Mouse (Mus musculus): ENCODE results near the gene Aqp5. TPM values are rescaled to one million over a fixed set of nuclear protein-coding genes. Genes with fewer than 3 reads are reported as not detected.

Aqp5 gene
- polyA plus RNA-seq, 1 experiment from 2014 or later, result not detected

- Histone ChIP-seq H3K36me3 (replicated peaks; ENCODE audit: control insufficient read depth, insufficient read depth, low read depth, low read length) (no peaks in the 10 kb centered on the region), H3K27me3 (ENCODE audit: control insufficient read depth, insufficient read depth, low read length) (peaks cover 40% of the 10 kb centered on the region), H3K4me3 (ENCODE audit: low read depth, low read length) (no peak overlapping the region), H3K27ac (replicated peaks; ENCODE audit: low read depth, low read length) (no peak overlapping the region), H3K4me1 (ENCODE audit: control insufficient read depth, insufficient read depth, low read length) (no peaks in the 10 kb centered on the region), H3K9me3 (replicated peaks; ENCODE audit: control insufficient read depth, low read length) (no peaks in the 10 kb centered on the region), H3K4me2 (ENCODE audit: low read depth, low read length) (no peak overlapping the region), H3K9ac (replicated peaks; ENCODE audit: low read length) (no peak overlapping the region)
- ATAC-seq (replicated peaks; ENCODE audit: insufficient number of reproducible peaks, low FRiP score, low TSS enrichment, low read depth) (no peak), DNase-seq (ENCODE audit: low spot score) (no peak)
- WGBS, result 41% methylated on average over 8 of the region's 8 CpGs
These were observed 7.0 kb downstream of the Aqp5 start for GRCm38 (mm10) chr15:99597596-99597995.

GRCm38 (mm10) chr15:99599245-99600070, 8.9 kb downstream of the Aqp5 start:
- Histone ChIP-seq H3K27ac (replicated peaks; ENCODE audit: low read depth, low read length) (no peak overlapping the region), H3K9me3 (replicated peaks; ENCODE audit: control insufficient read depth, low read length) (no peaks in the 10 kb centered on the region), H3K27me3 (ENCODE audit: control insufficient read depth, insufficient read depth, low read length) (peaks cover 22% of the 10 kb centered on the region), H3K36me3 (replicated peaks; ENCODE audit: control insufficient read depth, insufficient read depth, low read depth, low read length) (no peaks in the 10 kb centered on the region), H3K9ac (replicated peaks; ENCODE audit: low read length) (no peak overlapping the region), H3K4me2 (ENCODE audit: low read depth, low read length) (no peak overlapping the region), H3K4me3 (ENCODE audit: low read depth, low read length) (no peak overlapping the region), H3K4me1 (ENCODE audit: control insufficient read depth, insufficient read depth, low read length) (no peaks in the 10 kb centered on the region)
- ATAC-seq (replicated peaks; ENCODE audit: insufficient number of reproducible peaks, low FRiP score, low TSS enrichment, low read depth) (no peak), DNase-seq (ENCODE audit: low spot score) (no peak)
- WGBS, result 59% methylated on average over 17 of the region's 17 CpGs

GRCm38 (mm10) chr15:99600986-99601822, 10.6 kb downstream of the Aqp5 start, which contains the start of gene Aqp6:
Gene Aqp6, plus strand, starts transcription at chr15:99601400.
- 51% methylated on average over 22 of the region's 22 CpGs for WGBS
- no peak for DNase-seq (ENCODE audit: low spot score)
- Histone ChIP-seq H3K4me3 (ENCODE audit: low read depth, low read length) (no peak within 1 kb of the TSS), H3K9ac (replicated peaks; ENCODE audit: low read length) (no peak within 1 kb of the TSS), H3K9me3 (replicated peaks; ENCODE audit: control insufficient read depth, low read length) (no peaks in the 10 kb centered on the region), H3K4me2 (ENCODE audit: low read depth, low read length) (no peak within 1 kb of the TSS), H3K27me3 (ENCODE audit: control insufficient read depth, insufficient read depth, low read length) (peaks cover 13% of the 10 kb centered on the region), H3K4me1 (ENCODE audit: control insufficient read depth, insufficient read depth, low read length) (no peaks in the 10 kb centered on the region), H3K36me3 (replicated peaks; ENCODE audit: control insufficient read depth, insufficient read depth, low read depth, low read length) (no peaks in the 10 kb centered on the region), H3K27ac (replicated peaks; ENCODE audit: low read depth, low read length) (no peak within 1 kb of the TSS)
- no peak for ATAC-seq (replicated peaks; ENCODE audit: insufficient number of reproducible peaks, low FRiP score, low TSS enrichment, low read depth)

DNA sequence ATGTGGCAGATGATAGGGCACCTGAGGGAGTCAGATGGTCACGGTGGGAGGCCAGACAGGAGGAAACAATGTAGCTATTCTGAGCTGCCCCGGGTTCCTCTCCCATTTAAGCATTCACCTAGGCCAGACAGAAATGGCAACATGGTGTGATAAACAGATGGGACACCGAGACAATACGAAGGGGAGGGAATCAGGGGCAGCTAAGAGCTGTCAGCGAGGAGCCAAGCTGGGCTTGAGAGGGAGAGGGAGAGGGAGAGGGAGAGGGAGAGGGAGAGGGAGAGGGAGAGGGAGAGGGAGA, 11.2 kb downstream of the Aqp5 start:
- Histone ChIP-seq H3K9me3 (replicated peaks; ENCODE audit: control insufficient read depth, low read length) (no peaks in the 10 kb centered on the region), H3K4me2 (ENCODE audit: low read depth, low read length) (no peak overlapping the region), H3K4me1 (ENCODE audit: control insufficient read depth, insufficient read depth, low read length) (no peaks in the 10 kb centered on the region), H3K27ac (replicated peaks; ENCODE audit: low read depth, low read length) (no peak overlapping the region), H3K4me3 (ENCODE audit: low read depth, low read length) (no peak overlapping the region), H3K36me3 (replicated peaks; ENCODE audit: control insufficient read depth, insufficient read depth, low read depth, low read length) (no peaks in the 10 kb centered on the region), H3K27me3 (ENCODE audit: control insufficient read depth, insufficient read depth, low read length) (peaks cover 16% of the 10 kb centered on the region), H3K9ac (replicated peaks; ENCODE audit: low read length) (no peak overlapping the region)
- DNase-seq (ENCODE audit: low spot score) (no peak), ATAC-seq (replicated peaks; ENCODE audit: insufficient number of reproducible peaks, low FRiP score, low TSS enrichment, low read depth) (no peak)
- WGBS, result 22% methylated on average over 5 of the region's 5 CpGs

- Histone ChIP-seq H3K4me3 (ENCODE audit: low read depth, low read length) (no peak overlapping the region), H3K4me1 (ENCODE audit: control insufficient read depth, insufficient read depth, low read length) (peaks cover 2% of the 10 kb centered on the region; the same call in 1 of the 2 replicates), H3K27ac (replicated peaks; ENCODE audit: low read depth, low read length) (no peak overlapping the region), H3K36me3 (replicated peaks; ENCODE audit: control insufficient read depth, insufficient read depth, low read depth, low read length) (no peaks in the 10 kb centered on the region), H3K9me3 (replicated peaks; ENCODE audit: control insufficient read depth, low read length) (no peaks in the 10 kb centered on the region), H3K9ac (replicated peaks; ENCODE audit: low read length) (no peak overlapping the region), H3K4me2 (ENCODE audit: low read depth, low read length) (no peak overlapping the region), H3K27me3 (ENCODE audit: control insufficient read depth, insufficient read depth, low read length) (peaks cover 14% of the 10 kb centered on the region)
- ATAC-seq (replicated peaks; ENCODE audit: insufficient number of reproducible peaks, low FRiP score, low TSS enrichment, low read depth), result no peak
- DNase-seq (ENCODE audit: low spot score), result no peak
- 67% methylated on average over 17 of the region's 17 CpGs for WGBS
These were observed 11.7 kb downstream of the Aqp5 start for GRCm38 (mm10) chr15:99602206-99602820.

- H3K4me1 ChIP-seq (ENCODE audit: control insufficient read depth, insufficient read depth, low read length), result peaks cover 9% of the 10 kb centered on the region; the same call in 1 of the 2 replicates
These were observed 12.6 kb downstream of the Aqp5 start for GRCm38 (mm10) chr15:99603216-99603615.

DNA sequence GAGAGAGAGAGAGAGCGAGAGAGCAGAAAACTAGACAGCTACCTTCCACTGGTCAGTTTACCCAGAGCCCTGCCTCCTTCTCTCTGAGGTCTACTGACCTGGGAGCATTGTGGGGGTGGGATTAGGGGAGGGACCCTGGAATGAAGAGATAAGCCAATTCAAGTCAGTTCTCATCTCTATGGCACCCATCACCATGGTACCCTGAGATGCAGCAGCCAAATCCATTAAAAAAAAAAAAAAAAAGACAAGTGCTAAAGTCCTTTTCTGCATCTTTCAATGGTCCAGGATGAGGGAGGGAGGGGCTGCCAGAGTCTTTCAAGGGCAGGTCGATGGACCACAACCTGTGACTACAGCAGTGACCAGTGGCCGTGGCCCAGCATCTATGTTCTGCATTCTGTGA, 15.0 kb downstream of the Aqp5 start:
- H3K9ac ChIP-seq (replicated peaks; ENCODE audit: low read length), result no peak overlapping the region
- no peak overlapping the region for H3K4me3 ChIP-seq (ENCODE audit: low read depth, low read length)
- H3K36me3 ChIP-seq (replicated peaks; ENCODE audit: control insufficient read depth, insufficient read depth, low read depth, low read length), result no peaks in the 10 kb centered on the region
- peaks cover 8% of the 10 kb centered on the region; the same call in 1 of the 2 replicates for H3K27me3 ChIP-seq (ENCODE audit: control insufficient read depth, insufficient read depth, low read length)
- WGBS, result 73% methylated on average over 3 of the region's 3 CpGs
- no peak for ATAC-seq (replicated peaks; ENCODE audit: insufficient number of reproducible peaks, low FRiP score, low TSS enrichment, low read depth)
- no peak overlapping the region for H3K4me2 ChIP-seq (ENCODE audit: low read depth, low read length)
- no peak overlapping the region for H3K27ac ChIP-seq (replicated peaks; ENCODE audit: low read depth, low read length)
- peaks cover 9% of the 10 kb centered on the region; the same call in 1 of the 2 replicates for H3K4me1 ChIP-seq (ENCODE audit: control insufficient read depth, insufficient read depth, low read length)
- no peaks in the 10 kb centered on the region for H3K9me3 ChIP-seq (replicated peaks; ENCODE audit: control insufficient read depth, low read length)
- no peak for DNase-seq (ENCODE audit: low spot score)

More at GRCm38 (mm10) chr15:99603216-99603615, 12.6 kb downstream of the Aqp5 start:
- WGBS, result 76% methylated on average over 7 of the region's 7 CpGs
- no peak overlapping the region for H3K9ac ChIP-seq (replicated peaks; ENCODE audit: low read length)
- H3K9me3 ChIP-seq (replicated peaks; ENCODE audit: control insufficient read depth, low read length), result no peaks in the 10 kb centered on the region
- H3K4me2 ChIP-seq (ENCODE audit: low read depth, low read length), result no peak overlapping the region
- no peaks in the 10 kb centered on the region for H3K36me3 ChIP-seq (replicated peaks; ENCODE audit: control insufficient read depth, insufficient read depth, low read depth, low read length)
- ATAC-seq (replicated peaks; ENCODE audit: insufficient number of reproducible peaks, low FRiP score, low TSS enrichment, low read depth) (no peak), DNase-seq (ENCODE audit: low spot score) (no peak)
- H3K27me3 ChIP-seq (ENCODE audit: control insufficient read depth, insufficient read depth, low read length), result peaks cover 12% of the 10 kb centered on the region
- H3K27ac ChIP-seq (replicated peaks; ENCODE audit: low read depth, low read length), result no peak overlapping the region
- no peak overlapping the region for H3K4me3 ChIP-seq (ENCODE audit: low read depth, low read length)

Data from embryonic facial prominence, embryonic 11.5 days (tissue).